Mouse (Mus musculus) cerebellum, adult 8-10 months (tissue): ENCODE data around the gene Runx3.
A peak's percentile ranks its signal among the peaks of the same experiment; 100 is the strongest.

Experiments
- DNase-seq: peaks from one replicate; pipeline ENCODE4 v3.0.0; 2022

Gene Runx3

DNA sequence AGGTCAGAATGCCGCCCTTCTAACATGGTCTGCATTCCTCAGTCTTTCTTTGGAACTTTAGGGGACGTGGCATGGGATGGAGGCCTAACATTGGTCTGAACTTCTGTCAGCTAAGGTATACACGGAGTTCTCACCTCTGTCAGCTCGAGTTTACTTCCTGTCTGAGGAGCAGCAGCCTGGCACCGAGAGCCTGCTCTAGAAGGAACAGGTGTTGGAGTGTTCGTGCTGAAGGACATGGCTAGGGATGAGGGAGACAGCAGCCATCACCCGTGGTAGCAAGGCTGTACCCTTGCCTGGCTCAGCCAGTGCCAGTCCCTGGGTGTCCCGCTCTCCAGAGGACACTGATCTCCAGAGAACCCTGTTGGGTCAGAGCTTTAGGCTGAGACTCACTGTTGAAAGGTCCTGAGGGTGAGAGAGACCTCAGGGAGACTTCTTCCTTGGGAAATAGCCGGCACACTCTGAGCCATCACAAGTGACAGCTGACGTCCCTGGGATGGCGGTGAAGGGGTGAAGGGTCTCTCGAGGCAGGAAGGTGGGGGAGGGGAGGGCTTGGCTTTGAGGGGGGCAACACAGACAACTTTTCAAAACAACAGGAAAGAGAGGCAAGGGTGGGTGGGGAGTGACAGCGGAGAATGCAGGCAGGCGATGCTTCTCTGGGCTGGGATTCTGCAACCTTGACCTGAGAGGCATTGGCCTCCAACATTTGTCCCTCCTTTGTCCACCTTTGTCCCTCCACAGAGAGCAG lies 4.9 kb upstream of the Runx3 start:
- DNase-seq, result no peak

DNA sequence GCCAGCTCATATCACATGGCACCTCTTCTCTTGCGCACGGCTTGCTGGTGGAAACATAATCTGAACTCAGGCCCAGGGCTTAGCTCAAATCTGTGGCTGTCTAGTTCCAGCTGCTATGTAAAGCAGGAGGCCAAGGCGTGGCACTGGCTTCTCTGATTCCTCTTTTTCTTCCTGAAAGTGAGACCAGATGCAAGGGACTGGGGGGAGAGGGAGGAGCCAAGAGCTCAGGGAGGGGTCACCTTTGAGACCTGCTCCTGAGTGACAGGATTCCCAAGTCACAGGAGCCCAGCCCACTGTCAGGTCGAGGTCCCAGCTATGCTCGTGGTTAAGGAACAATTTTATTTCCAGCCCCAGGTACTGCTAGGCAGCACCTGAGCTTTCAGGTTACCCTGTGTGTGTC lies 4.1 kb upstream of the Runx3 start:
- DNase-seq, result no peak

GRCm38 (mm10) chr4:135117846-135118245 lies 2.6 kb upstream of the Runx3 start:
- DNase-seq, result no peak

DNA sequence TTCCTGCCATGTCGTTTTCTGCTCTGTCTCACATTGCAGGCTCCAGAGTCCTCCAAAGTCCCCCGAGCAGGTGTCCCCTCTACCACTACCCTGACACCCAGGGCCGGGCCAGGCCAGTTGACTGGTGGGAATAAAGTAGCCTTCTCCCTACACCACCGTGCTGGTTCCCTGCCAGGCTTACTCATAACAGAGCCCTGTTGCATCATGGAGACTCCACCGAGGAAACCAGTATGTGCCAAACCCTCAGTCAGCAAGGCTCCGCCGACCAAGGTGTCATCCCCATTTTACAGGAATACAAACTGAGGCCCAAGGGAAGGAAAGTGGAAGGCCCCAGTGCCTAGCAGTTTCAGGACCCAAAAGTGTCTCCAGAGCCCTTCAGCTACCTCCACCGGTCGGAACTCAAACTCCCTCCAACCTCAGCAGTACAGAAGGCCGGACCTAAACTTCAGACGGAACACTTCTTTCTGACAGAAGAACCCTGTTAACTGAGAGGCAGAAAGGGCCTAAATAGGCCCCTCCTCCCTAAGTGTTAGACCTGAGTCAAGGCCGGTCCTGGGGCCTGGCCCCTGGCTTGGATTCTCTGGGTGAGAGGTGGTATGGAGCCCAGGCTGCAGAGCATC lies 1.5 kb upstream of the Runx3 start:
- DNase-seq, result no peak

DNA sequence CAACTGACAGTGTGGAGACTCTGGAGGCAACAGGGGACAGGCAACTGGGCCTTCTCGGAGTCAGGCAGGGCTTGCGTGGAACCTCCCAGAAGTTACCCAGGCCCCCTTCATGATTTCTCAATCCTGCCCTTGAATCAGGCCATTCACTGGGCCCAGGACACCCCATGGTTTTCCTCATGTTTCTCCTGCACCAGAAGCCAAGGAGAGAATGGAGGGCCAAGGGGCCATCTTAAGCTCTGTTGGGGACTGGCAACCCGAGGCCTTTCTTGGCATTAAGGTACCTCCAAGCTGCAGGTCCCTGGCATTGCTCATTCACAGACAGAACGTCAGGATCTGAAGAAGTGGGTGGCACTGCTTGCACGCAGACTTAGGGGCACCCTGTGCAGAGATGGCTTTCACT lies 3.3 kb downstream of the Runx3 start:
- no peak for DNase-seq

DNA sequence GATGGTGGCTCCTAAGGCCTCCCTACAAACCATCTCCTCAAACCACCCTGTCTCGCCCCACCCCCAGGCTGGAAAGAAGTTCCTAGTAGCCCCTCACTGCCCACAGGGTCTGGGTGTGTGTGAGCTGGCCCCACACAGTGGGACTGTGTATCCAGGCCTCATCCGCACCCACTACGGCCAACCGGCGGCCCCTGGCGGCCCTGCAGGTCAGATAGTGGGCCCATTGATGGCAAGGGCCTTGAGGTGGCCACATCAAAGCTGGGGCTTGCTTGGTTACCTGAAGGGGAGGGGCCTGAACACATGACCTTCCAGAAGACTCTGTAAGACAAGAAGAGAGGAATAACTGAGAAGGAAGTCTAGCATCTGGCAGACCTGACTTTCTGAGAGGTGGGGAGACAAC lies 4.3 kb downstream of the Runx3 start:
- DNase-seq, result no peak

- DNase-seq, result no peak
These were observed 4.7 kb downstream of the Runx3 start for GRCm38 (mm10) chr4:135125152-135125551.

GRCm38 (mm10) chr4:135126385-135126784 lies 5.9 kb downstream of the Runx3 start:
- DNase-seq, result no peak

DNA sequence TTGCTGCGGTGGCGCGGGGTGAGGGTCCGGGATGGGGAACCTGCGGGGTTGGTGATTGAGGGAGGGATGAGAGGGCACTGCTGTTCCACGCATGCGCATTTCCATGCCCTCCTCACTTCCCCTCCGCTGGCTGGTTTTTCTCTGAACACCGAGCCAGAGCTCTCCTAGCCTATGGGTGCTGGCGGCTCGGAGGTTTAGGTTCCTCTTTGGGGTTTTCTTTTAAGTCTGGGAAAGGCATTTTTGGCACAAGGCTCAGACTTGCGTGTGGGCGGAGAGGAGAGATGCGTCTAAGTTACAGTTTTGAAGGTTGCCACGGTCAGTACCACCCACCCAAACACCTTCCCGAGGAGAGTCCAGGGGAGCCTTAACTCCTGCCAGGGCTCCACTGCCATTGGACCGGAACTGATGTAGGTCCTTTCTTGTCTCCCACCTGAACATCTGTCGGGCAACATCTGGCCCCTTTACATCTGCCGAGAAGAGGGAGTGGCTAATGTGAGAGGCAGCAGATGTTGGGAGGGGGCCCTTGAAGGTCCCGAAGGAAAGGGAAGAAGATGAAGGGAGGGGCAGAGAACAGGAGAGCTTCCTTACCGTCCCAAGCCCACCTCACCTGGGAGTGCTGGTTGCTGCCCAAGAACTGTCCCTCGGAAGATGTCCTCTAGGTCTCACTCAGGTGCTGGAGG lies 8.5 kb downstream of the Runx3 start:
- no peak for DNase-seq

DNA sequence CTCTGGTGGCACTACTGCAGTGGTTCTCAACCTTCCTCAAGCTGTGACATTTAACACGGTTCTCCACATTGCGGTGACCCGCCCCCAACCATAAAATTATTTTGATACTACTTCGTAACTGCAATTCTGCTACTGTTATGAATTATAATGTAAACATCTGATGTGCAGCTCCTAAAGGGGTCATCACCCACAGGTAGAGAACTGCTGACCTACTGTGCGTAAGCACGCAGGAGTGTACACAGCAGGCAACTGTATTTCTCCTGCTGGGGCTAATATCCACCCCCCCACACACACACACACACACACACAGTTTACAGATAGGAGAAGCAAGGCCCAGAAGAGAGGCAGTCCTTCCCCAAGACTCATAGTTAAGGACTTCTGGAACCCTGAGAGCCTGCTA lies 9.7 kb downstream of the Runx3 start:
- DNase-seq, result no peak

DNA sequence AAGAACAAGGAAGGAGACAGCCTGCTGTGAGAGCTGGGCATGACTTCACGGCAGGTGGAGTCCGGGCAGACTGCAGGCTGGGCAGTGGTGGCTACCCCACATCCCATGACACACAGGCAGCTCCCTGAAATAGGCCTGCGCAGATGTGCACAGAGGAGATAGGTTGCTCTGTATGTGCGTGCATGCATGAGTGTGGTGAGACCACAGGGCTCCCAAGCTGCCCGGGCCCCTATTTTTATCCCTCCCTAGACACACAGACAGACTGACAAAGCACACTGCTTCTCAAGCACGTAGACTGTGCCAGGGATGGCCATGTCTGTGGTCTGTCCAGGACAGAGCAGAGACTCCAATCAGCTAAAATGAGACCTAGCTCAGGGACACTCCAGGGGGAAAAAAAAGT lies 10.7 kb downstream of the Runx3 start:
- DNase-seq, result no peak

- DNase-seq, result no peak
These were observed 12.3 kb downstream of the Runx3 start for GRCm38 (mm10) chr4:135132797-135133196.

- no peak for DNase-seq
These were observed 13.3 kb downstream of the Runx3 start for GRCm38 (mm10) chr4:135133711-135134110.

- DNase-seq, result no peak
These were observed 14.9 kb downstream of the Runx3 start for GRCm38 (mm10) chr4:135135331-135135730.

GRCm38 (mm10) chr4:135136202-135136601 lies 15.8 kb downstream of the Runx3 start:
- DNase-seq, result no peak

DNA sequence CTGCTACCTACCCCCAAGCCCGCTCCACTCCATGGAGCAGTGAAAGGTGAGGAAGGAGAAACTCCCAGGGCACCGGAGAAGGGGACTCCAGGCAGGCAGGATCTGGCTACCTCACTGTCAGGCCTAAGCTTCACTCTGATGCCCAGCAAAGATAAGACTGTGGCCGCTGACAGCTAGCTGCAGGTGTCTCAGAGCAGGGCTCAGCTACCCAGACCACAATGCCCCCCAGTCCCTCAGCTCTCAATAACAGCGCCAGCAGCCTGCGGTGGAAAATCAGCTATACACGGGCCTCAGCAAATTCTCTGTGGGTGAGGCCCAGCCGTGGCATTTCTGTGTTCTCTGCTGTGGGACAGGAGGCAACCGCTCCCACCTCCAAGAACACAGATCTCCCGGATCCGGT lies 16.2 kb downstream of the Runx3 start:
- no peak for DNase-seq

DNA sequence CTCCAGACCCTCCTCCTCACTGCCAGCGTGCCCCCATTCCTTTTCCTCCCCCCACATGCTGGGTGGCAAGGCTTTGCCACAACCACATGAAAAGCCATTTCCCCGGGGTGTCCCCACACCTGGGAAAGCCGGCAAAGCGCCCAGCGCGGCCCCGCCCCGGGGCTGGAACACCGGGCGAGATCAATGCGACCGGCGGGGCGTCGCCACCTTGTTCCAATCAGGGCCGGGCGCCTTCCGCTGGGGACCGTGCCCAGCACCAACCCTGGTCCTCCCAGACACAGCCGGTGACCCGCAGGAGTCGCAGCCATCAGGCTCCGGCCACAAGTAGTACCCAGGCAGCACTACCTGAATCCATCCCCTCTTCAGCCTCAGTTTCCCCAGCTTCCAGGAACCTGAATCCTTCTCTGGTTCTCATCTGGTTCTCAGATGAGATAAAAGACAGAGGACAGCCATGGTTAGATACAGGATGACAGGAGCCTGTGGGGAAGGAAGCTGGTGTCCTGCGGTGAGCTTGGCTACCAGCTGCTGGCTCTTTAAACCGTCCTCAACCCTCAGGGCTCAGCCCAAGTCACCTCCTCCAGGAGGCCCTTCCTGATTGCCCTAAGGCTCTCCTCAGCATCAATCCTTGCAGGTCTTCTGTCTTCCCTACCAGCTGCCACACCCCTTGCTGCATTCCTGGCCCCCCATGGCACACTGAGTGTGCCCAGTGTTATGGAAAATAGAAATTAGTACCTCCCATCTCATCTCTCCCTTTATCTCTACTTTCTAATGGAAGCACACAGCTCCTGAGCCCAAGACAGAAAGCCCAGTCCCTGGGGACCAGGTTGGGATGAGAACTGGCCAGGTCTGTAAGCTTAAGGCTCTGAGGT lies 20.4 kb downstream of the Runx3 start:
- DNase-seq, result no peak

DNA sequence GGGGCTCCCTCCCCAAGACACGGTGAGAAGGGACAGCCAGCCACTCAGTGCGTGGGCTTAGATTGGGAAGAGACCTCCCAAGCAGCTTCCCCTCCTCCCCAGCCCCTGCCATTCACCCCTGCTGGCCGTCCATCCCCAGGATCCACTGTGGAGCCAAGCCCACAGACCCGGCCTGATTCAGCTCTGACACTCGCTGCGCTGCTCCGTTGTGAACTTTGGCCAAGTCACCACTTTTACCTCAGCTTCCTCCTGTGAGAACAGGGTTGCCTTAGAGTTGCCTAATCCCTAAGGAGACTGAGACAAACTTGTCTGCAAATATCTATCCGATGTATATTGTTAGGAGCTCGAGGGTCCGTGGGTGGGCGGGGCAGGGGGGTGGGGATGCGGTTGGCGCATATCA lies 21.3 kb downstream of the Runx3 start:
- DNase-seq, result no peak

- no peak for DNase-seq
These were observed 26.3 kb downstream of the Runx3 start for GRCm38 (mm10) chr4:135146734-135147133.

DNA sequence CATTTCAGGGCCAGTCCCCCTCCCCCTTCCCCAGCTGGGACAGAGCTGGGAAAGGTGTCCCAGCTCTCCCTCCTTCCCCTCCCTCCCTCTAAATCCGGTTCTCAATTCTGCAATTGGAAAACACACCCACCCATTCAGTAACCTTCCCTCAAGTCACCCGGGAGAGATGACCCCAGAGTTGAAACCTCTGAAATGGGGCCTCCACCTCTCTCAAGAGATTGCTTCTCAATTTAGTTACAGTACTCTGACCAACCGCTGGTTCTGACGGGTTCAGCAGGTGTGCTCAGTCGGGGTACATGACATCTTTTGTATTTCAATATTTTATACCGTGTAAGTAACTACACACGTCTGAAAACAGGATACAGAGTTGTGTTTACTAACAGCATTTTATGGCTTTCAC lies 28.2 kb downstream of the Runx3 start:
- no peak for DNase-seq

DNA sequence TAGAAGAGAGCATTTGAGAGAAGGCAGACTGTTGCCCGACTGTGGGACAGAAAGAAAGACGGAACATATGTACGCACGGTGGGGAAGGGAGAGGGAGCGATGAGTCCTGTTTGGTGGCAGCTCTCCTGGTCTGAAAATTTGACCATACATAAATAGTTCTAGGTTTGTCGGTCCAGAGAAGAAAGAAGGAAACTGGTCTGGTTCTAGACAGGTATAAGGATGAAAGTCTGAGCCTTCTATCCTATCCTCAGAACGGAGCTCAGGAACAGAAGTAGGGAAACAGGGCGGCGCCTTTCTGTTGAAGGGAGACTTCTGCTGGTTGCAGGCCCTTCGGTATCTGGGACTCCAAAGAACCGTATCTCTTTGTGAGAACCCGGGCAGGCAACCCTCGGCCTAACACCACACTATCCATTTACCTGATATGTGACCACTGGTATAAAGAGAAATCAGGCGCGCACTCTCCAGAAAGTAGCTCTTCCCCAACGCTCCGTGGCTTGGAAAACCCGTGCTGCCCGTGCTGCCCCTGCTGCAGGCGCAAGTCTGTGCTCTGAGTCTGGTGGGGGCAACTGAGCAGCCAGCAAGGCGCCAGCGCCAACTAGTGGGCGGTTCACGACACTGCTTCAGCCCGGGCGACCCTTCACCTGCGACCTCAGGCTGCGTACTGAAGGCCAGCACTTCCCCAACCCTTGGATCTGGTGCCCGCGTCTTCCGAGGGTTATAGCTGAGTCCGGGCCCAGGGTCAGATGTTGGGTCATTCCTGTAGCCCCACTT lies 29.8 kb downstream of the Runx3 start:
- peak; percentile 41 for DNase-seq
